Mouse (Mus musculus) cerebellum, postnatal 36 days (tissue): ENCODE data around the gene Per1.

Experiments used
- DNase-seq, 2 experiments: peaks; one replicate each; pipeline ENCODE4 v3.0.0; 2021 to 2022; ENCODE audit warnings: mixed read lengths in 2 of 2

Per1 gene

DNA sequence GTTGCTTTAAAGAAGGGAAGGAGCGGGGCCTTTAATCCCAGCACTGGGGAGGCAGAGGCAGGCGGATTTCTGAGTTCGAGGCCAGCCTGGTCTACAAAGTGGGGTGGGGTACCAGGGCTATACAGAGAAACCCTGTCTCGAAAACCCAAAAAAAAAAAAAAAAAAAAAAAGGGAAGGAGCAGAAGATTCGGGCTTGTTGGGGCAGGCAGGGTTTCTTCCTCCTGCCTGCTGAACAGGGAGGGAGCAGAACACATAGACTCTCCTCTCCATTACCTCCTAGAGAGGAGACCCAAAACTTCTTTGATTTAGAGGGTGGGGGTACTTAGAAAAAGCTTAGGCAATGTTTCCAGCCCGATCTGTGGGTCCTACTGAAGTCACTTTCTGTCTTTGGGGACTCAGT lies 40.3 kb downstream of the Per1 start:
- no peak for DNase-seq

DNA sequence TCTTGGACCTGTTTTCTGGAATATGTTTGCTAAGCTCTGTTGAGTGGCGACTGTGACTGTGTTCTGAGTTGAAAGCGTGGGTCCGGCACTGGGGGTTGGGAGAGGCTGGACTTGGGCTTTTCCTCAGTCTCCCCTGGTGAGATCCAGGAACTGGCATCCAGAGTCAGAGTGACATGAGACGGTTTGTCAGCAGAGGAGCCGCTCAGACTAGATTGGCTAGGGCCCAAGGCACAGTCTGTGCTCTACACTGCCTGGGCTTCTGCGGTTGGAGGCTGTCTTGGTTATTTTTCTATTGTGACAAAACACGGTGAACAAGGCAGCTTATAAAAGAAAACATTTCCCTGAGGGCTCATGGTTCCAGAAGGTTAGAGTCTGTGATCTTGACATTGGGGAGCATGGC lies 52.5 kb downstream of the Per1 start:
- peak in 1 of 2 experiments; percentile 27 for DNase-seq

DNA sequence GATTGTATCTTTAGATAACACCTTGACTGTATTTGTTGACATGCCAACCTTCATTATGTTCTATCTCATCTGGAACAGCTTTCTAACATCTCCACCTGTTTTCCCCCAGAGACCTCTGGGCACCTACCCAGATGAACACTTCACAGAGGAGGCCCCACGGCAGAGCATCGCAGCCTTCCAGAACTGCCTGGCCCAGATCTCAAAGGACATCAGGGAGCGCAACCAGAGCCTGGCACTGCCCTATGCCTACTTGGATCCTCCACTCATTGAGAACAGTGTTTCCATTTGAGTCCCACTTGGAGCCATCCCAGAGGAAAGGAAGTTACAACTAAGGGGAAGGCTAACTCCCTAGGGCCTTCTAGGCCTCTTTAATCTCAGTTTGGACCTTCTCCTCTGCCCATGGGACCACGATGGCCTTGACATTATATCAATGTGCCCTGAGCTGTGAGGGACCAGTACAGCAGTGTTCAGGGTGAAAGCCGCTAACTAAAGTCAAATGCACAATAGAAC lies 53.5 kb downstream of the Per1 start:
- DNase-seq, result peak; percentile 26 to 32

- no peak for DNase-seq
Measured at GRCm38 (mm10) chr11:69149728-69150127, 54.7 kb downstream of the Per1 start.

DNA sequence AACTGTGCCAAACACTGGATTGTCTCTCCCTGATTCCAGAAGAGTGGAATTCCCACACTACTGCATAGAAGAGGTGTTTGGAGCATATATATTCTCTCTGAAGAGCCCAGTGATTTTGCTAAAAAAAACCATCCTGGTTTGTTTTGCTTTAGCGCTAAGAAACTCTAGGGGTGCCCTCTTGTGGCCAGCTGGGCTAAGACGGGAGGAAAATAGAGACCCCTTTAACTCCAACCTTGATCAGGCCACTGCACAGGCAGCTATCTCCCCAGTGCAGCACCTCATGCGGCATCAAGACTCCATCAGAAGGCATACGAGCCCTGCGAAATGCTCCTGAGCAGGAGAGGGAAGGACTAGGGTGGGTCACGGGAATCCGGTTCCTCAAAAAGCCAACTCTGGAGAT lies 55.4 kb downstream of the Per1 start:
- DNase-seq, result peak; percentile 78 to 81

- no peak for DNase-seq
Measured at GRCm38 (mm10) chr11:69151004-69151403, 56.0 kb downstream of the Per1 start.

- DNase-seq, result no peak
Measured at GRCm38 (mm10) chr11:69153831-69154230, 58.8 kb downstream of the Per1 start.

DNA sequence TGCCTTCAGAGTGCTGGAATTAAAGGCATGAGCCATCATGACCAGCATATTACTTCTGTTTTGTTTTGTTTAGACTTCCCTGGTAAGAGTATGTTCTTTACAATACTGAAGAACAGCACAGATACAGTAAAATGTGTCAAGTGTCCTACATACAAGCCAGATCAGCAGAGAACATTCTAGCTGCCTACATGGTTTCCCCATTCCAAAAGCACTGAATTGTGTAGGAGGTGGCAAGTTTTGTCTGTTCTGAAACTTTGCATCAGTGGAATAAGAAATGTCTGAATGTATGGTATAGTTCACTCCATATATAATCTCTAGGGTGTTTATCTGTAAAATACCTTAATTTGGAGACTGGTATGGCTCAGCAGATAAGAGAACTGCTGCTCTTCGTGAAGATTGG lies 60.3 kb downstream of the Per1 start:
- DNase-seq, result no peak

GRCm38 (mm10) chr11:69156800-69157199 lies 61.8 kb downstream of the Per1 start, which contains the start of gene Alox12b:
Gene Alox12b (plus strand): TSS chr11:69156989.
- no peak for DNase-seq
